Mouse (Mus musculus) embryonic stem cell, embryonic (primary cell): ENCODE results near the gene Gm5431.

Source experiments
- CTCF ChIA-PET, 4 experiments: fragments of 300-600 bp in 2 of 4; fragments of 350-600 bp in 2 of 4; sonication (Branson Sonifier 250); formaldehyde crosslinking; loops; one replicate each; lab custom pipeline; 2022; ENCODE audit warnings: inconsistent platforms in 2 of 4; lab: Charles Lee
- POLR2A ChIA-PET, 4 experiments: fragments of 300-600 bp in 2 of 4; fragments of 350-600 bp in 2 of 4; sonication (Branson Sonifier 250); formaldehyde crosslinking; loops; one replicate each; lab custom pipeline; 2022; ENCODE audit warnings: antibody characterized with exemption in 4 of 4, inconsistent platforms in 1 of 4; lab: Charles Lee

Gene Gm5431

DNA sequence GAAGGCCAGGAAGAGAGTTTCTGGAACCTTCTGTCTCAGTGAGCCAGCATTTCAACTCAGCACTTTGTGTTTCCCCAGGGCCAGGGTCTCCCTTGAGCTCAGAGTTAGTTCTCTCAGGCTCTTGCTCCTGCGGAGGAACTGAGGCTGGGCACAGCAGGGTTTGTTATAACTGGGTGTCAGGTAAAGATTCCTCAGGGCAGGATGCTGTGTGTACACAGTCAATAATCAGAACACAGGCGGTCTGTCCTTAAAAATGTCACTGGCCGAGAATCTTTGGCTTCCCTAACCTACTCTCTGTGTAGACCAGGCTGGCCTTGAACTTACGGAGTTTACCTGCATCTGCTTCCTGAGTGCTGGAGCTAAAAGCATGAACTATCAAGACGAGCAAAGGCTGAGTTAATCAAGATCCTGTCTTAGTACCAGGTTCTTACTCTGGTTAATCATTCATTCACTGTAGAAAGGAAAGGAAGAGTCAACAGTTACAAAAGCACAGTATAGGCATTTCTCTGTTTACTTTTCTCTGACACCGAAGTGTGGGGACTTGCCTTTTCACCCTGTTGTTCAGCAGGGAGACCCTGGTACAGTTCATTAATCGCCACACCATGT, 29.2 kb downstream of the Gm5431 start:
- POLR2A ChIA-PET = interaction anchor here in 2 of 4 experiments (0.5 to 1.2 kb wide), 4 partner anchors 7 to 228 kb away, joined by 3 read pairs; partner anchors contain the start of gene Rack1 (in 1 of the 2)
- CTCF ChIA-PET = interaction anchor here in 2 of 4 experiments (0.9 to 1.5 kb wide), 5 partner anchors 14 to 236 kb away, joined by 3 to 4 read pairs (median 3); no protein-coding TSS in a partner anchor

DNA sequence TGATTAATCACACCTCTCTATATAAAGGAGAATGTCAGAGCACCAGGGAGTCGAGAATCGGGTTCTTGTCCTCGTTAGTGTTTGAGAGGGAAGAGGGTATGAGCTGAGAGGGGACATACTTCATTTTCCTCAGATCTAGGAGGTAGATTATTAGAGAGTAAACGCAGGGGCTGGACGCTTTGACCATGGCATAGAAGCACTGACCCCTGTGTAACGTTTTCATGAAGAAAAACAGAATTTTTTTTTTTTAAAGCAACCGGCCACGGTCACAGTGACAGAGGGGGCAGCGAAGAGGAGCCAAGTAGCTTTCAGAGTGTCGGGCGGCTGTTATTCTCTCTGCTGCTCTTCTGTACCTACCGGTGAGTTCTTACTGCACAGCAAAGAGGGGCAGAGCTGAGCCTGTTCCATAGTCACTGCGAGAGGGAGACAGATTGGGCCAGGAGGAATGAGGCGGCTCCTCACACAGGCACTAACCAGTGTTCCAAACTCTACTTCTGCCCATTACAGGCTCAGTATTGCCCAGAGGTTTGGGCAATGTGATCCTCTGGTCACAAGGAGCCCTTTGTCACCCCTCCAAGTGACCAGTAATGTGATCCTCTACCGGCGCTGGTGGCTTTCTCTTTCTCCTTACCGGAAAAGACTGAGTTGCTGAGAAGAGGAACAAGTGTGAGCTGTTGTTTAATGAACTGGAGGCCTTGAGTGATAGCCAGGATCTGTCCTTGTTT, 30.0 kb downstream of the Gm5431 start:
- ChIA-PET CTCF (interaction anchor here in 2 of 4 experiments (0.6 to 1.6 kb wide), 9 partner anchors 11 to 1284 kb away, joined by 3 to 4 read pairs (median 3); no protein-coding TSS in a partner anchor), POLR2A (interaction anchor here in 2 of 4 experiments (0.5 to 1.2 kb wide), 5 partner anchors 8 to 229 kb away, joined by 3 read pairs; partner anchors contain the start of gene Rack1 (in 1 of the 2))

DNA sequence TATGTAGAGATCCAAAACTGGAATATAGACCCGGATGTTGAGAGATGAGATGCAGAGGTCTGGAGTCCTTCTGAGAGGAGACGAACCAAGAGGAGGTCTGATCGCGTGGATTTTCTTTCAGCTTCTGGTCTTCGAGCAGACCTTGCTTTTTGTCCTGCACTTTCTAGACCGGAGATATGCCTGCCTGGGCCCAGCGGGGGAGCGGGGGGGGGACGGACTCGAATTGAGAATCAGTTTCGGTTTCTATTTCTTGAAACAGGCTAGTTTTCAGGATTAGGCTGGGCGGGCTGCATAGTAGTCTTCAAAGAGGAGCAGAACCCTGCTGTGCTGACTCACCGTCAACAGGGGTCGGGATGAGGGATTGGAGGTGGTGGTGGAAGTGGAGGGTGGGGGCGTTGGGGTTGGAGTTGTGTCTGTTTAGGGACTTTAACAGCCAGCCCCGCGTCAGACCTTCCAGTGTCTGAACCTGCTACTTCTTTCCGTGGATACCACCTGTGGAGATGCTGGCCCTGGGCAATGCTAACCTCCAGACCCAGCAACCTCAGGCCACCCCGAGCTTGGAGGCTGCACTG, 30.7 kb downstream of the Gm5431 start, which contains the start of gene Irgm1:
Gene Irgm1 (minus strand): TSS at position 483 of the 572 bp plus-strand sequence.
- CTCF ChIA-PET = interaction anchor here (0.6 to 1.6 kb wide), 13 partner anchors 11 to 1284 kb away, joined by 3 to 8 read pairs (median 4); no protein-coding TSS in a partner anchor
- POLR2A ChIA-PET = interaction anchor here in 1 of 4 experiments (0.6 to 1.2 kb wide), 2 partner anchors 72 to 229 kb away, joined by 3 to 4 read pairs; partner anchors contain the start of gene Rack1

DNA sequence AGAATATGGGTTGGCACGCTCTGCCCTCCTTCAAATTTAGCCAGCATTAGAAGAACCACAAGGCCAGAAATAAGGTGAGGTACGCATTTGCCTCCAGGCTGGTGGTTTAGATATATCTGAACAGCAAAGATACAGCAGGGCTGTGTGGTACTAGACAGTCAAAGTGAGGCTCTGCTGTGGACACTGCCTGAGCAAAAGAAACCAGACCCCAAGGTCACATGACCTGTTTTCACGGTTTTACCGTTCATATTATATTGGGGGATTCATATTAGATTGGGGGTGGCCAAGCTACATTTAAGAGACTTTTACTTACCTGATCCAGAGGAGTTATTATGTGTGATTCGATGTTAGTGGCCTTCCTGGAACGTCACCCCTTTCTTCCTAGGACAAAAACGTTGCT, 31.2 kb downstream of the Gm5431 start:
- CTCF ChIA-PET = interaction anchor here (0.6 to 1.6 kb wide), 8 partner anchors 12 to 642 kb away, joined by 3 to 8 read pairs (median 5); no protein-coding TSS in a partner anchor
- POLR2A ChIA-PET = interaction anchor here in 2 of 4 experiments (0.5 to 0.6 kb wide), 3 partner anchors 78 to 381 kb away, joined by 3 to 4 read pairs (median 3); no protein-coding TSS in a partner anchor

DNA sequence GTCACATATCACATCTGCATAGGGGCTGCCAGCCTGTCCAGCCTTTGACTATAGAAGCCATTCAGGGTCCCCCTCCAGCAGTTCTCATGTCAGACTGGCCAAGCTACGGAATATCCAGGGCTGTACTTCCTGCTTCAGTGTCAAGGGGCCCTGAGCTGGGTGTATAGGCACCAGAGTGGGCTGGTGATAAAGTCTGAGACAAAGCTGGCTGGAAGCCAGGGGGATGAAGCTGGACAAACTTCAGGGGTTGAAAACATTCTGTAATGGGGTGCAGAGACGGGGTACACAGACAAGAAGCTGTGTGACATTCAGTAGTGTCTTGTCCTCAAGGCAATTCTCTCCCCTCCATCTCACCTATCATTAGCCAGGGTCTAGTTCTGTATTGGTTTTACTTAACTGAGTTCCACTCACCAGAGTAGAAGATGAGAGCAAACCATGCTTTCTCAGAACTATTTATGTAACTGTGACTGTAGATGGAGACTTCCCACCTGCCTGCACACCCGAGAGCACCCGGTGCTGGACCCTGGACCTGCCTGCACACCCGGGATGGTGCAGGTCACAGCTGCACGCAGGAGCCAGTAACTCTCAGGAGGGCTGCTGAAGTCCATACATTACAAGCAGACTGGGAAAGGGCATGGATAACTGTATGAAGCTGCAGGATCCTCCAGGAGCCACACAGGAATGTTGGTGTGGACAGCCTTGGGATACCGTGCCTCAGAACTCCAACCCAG, 32.5 kb downstream of the Gm5431 start:
- CTCF ChIA-PET = interaction anchor here in 3 of 4 experiments (0.7 to 2.2 kb wide), 3 partner anchors 89 to 94 kb away, joined by 3 to 8 read pairs (median 7); no protein-coding TSS in a partner anchor
- POLR2A ChIA-PET = no interaction called here

DNA sequence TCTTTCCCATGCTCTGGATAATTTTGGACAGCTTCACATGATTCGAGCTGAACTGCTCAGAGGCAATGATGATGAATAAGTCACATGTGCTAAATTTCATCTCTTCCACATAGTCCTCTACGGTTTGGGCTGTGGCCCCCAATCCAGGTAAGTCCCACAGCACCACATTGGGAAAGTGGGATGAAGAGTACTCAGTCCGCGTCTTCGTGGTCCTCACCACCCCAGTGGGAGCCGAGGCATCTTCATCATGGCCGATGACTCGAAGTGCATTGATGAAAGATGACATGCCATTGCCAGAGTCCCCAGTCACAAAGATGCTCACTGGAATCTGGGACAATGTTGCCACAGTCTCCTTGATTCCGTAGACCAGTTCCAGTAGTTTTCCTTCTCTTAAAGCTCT, 35.5 kb downstream of the Gm5431 start:
- POLR2A ChIA-PET = no interaction called here
- CTCF ChIA-PET = interaction anchor here in 1 of 4 experiments (0.5 kb wide), 1 partner anchor 76 kb away, joined by 3 read pairs; no protein-coding TSS in a partner anchor

DNA sequence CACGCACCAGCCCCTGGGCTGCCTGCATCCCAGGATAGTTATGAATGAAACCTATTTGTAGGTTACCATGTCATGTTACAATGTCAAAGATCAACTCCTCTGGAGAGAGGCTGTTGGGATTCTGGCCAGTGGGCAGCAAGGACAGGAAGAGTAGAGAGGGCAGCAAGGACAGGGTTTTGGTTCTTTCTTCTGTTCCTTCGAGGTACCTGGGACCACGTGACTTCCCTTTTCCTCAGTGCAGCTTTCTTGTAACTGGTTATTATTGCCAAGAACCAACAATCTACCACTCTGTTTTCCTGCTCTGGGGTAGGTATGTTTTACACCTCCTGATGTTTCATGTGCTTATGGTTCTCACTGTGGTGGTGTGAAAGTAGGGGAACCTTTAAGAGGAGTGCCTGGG, 38.2 kb downstream of the Gm5431 start:
- ChIA-PET POLR2A (no interaction called here), CTCF (interaction anchor here in 2 of 4 experiments (1.0 to 1.1 kb wide), 2 partner anchors 75 to 89 kb away, joined by 3 read pairs; no protein-coding TSS in a partner anchor)

DNA sequence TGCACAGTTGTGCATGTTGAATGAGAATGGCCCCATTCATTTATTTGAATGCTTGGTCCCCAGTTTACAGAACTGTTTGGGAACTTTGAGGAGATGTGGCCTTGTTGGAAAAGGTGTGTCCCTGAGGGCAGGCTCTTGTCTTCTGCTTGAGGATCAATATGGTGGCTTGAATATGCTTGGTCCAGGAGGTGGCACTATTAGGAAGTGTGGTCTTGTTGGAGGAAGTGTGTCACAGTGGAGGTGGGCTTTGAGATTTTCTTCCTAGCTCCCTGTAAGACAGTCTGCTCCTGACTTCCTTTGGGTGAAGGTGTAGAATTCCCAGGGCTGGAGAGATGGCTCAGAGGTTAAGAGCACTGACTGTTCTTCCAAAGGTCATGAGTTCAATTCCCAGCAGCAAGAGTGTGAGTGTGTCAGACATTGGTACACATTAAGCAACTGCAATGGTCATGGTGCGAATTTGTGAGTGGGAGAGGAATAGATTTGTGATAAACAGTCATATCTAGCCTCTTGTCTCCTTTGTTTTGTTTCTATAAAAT, 39.2 kb downstream of the Gm5431 start:
- POLR2A ChIA-PET = no interaction called here
- CTCF ChIA-PET = interaction anchor here in 3 of 4 experiments (0.6 to 1.1 kb wide), 4 partner anchors 12 to 240 kb away, joined by 3 to 4 read pairs (median 3); no protein-coding TSS in a partner anchor

DNA sequence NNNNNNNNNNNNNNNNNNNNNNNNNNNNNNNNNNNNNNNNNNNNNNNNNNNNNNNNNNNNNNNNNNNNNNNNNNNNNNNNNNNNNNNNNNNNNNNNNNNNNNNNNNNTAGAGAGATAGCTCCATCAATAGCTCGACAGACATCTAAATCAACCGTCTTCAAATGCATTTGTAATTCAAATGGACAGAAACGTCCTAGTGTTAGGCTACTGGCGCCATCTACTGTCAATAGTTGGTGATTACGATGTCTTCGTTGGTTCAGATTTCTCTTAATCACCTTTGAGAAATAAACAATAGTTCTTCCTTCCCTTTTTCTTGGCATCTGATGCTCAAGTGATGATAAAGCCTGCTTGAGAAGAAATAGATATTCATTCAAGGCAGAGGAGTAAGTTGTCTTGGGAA, 43.0 kb downstream of the Gm5431 start:
- ChIA-PET CTCF (interaction anchor here (0.6 to 3.4 kb wide), 28 partner anchors 13 to 353 kb away, joined by 3 to 55 read pairs (median 4); partner anchors contain the start of gene Irgm1 (in 1 of the 4)), POLR2A (interaction anchor here in 3 of 4 experiments (0.6 to 19.0 kb wide), 11 partner anchors 21 to 84 kb away, joined by 3 to 450 read pairs (median 5); partner anchors contain the start of genes Rack1 (in 3 of the 3) and Trim41 (in 1 of the 3))

DNA sequence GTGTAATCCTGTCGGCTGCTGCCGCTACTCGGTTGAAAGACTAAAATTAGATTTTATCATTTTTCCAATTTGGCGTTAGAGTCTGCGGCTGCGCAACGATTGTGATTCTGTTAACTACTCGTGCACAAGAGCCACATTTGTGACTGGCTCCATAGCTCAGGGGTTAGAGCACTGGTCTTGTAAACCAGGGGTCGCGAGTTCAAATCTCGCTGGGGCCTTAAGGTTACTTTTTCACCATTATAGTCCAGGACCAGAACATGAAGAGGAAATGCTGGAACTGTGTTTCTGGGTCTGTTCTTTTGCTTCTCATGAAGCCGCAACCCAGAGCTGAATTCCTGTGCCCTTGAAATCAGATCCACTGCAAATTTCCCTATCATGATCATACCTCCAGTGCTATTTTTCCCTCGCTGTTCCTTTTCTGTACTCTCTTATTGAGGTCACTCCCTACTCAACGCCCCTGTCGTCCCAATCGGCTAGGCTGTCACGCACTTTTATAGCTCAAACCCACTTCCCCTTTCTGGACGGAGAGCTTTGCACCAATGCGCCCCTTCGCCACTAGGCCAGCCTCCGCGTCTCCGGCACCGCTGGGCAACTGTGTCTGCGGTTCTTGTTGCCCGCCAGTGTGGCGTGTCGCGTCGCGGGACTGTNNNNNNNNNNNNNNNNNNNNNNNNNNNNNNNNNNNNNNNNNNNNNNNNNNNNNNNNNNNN, 48.4 kb downstream of the Gm5431 start:
- CTCF ChIA-PET = interaction anchor here in 2 of 4 experiments (0.6 to 2.2 kb wide), 7 partner anchors 16 to 436 kb away, joined by 3 to 9 read pairs (median 7); no protein-coding TSS in a partner anchor
- POLR2A ChIA-PET = interaction anchor here (0.6 to 19.0 kb wide), 24 partner anchors 11 to 73 kb away, joined by 3 to 450 read pairs (median 5); partner anchors contain the start of genes Rack1 (in 3 of the 4) and Trim41 (in 2 of the 4)

DNA sequence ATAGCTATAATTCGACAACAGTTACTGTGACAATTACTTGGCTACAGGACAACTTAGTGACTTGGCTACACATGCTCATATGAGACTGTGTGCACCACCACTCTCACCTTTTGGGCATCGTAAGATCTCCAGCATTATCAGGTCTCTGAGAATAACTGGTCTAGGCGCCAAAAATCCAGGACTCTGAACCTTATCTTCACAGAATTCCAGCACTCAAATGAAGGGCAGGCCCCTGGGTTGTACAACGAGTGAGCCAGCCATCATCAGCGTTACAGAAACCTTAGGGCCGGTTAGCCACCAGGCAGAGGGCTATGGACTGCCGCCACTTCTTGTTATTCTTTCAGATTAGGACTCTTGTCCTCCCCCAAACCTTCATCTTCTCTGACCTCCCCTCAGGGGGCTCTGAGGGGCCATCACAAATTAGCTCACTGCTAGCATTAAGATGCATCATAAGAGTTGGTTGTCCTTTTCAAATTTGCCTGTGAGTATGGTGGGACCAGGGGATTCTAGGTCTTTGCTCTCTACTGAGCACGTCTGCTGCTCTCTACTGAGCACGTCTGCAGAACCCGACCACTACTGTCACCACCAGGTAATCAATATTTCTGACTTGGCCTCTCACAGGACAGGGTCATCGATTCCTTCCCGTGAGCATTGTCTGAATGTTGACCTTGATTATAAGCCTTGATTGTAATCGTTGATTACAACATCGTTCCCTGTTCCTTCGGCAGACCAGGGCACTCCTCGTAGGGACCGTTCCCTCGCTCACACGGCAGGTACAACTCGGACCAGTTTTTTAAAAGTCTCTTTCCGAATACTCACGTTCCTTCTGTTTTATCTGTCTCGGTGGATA, 49.2 kb downstream of the Gm5431 start:
- POLR2A ChIA-PET = interaction anchor here in 3 of 4 experiments (0.8 to 19.0 kb wide), 25 partner anchors 10 to 73 kb away, joined by 3 to 450 read pairs (median 5); partner anchors contain the start of genes Rack1 (in 3 of the 3) and Trim41 (in 2 of the 3)
- CTCF ChIA-PET = interaction anchor here in 2 of 4 experiments (0.6 to 3.3 kb wide), 5 partner anchors 15 to 78 kb away, joined by 3 to 26 read pairs (median 11); no protein-coding TSS in a partner anchor

DNA sequence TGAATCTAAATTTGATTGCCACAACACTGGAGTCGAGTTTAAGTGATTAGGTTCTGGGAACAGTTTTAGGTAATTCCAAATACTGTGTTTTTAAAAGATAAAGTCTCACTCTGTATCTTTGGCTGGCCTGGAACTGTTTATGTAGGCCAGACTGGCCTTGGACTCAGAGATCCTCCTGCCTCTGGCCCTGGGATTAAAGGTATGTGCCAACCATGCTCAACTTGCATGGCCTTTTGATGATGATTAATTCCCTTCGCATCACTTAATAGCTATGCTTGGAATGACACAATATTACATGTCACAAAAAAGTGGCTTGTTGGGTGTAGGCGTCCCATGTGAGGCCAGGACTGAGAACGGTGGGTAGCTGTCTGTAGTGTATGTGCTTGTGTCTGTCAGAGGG, 49.8 kb downstream of the Gm5431 start:
- ChIA-PET POLR2A (interaction anchor here (0.8 to 19.0 kb wide), 20 partner anchors 10 to 67 kb away, joined by 3 to 450 read pairs (median 8); partner anchors contain the start of genes Rack1 (in 2 of the 4) and Trim41 (in 2 of the 4)), CTCF (interaction anchor here (0.6 to 3.3 kb wide), 14 partner anchors 15 to 77 kb away, joined by 3 to 26 read pairs (median 8); no protein-coding TSS in a partner anchor)

DNA sequence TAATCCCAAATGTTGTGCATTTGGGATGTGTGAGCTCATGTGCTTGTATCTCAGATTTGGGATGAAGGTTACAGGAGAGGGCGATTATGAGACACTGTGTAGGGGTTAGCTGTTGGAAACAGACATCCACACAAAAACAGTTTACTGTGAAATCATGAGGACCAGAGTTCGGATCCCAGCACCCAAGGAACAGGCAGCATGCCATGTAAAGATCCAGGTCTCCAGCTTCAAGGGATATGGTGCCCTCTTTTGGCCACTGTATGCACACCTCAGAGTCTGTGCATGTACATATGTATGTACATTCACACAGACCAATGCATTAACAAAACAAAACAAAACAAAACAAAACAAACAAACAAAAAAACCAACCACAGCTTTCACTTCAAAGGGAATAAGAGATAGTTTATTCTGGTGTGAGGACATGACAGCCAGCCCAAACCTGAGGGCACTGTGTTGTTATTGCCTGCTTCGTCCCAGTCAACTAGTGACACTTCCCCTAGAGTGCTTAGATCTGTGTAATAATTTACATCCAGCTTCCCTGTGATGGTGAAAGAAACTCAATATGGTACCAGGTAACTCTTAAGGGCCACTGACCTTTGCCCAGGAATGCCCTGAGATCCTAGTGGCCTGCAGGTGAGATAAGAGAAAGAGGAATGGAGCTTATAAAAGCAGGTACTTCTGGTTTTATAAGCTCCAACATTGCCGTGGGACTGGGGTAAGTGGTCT, 50.6 kb downstream of the Gm5431 start:
- ChIA-PET POLR2A (interaction anchor here (0.6 to 19.0 kb wide), 30 partner anchors 9 to 199 kb away, joined by 3 to 450 read pairs (median 5); partner anchors contain the start of genes Rack1 (in 3 of the 4) and Trim41 (in 2 of the 4)), CTCF (interaction anchor here (0.6 to 3.3 kb wide), 25 partner anchors 9 to 462 kb away, joined by 3 to 26 read pairs (median 6); no protein-coding TSS in a partner anchor)

DNA sequence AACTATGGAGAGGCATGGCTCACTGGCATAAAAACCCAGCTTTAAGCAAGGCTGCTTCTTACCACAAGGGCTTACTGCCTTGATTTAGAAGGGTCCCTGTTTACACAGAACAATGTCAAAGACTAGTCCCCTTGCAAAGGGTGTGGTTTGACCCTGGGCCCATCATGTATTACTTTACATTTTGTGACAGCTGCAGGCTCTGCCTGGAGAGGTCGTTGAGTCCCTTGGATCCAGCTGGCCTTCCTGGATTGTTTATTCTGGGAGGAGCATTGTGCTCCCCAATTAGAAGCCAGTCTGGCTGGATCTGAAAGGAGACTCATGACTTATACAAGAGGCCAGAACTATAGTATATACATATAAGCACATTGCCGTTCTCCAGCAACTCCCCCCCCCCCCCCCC, 51.8 kb downstream of the Gm5431 start:
- POLR2A ChIA-PET = interaction anchor here (0.6 to 19.0 kb wide), 23 partner anchors 8 to 62 kb away, joined by 3 to 450 read pairs (median 6); partner anchors contain the start of gene Rack1 (in 2 of the 4)
- CTCF ChIA-PET = interaction anchor here (0.6 to 3.3 kb wide), 14 partner anchors 9 to 348 kb away, joined by 3 to 26 read pairs (median 6); partner anchors contain the start of gene Trim41 (in 1 of the 4)
